Mouse (Mus musculus): Measurements from ENCODE around the gene Drc3.

The Drc3 gene

GRCm38 (mm10) chr11:60352559-60353411 is at the start of gene Drc3, which contains the start of gene Tom1l2:
Gene Drc3, plus strand, starts transcription at chr11:60353329.
Gene Tom1l2, minus strand, starts transcription at chr11:60352905.
- peak; percentile 100 for DNase-seq

- DNase-seq, result no peak
Measured at GRCm38 (mm10) chr11:60303497-60303896, 49.6 kb upstream of the Drc3 start.

GRCm38 (mm10) chr11:60305611-60306010 is 47.5 kb upstream of the Drc3 start:
- DNase-seq, result no peak

- DNase-seq, result peak; percentile 39 to 48
Measured at GRCm38 (mm10) chr11:60306834-60307233, 46.3 kb upstream of the Drc3 start.

- DNase-seq, result no peak
Measured at GRCm38 (mm10) chr11:60307375-60307825, 45.7 kb upstream of the Drc3 start.

GRCm38 (mm10) chr11:60308061-60308460 is 45.1 kb upstream of the Drc3 start:
- DNase-seq, result no peak

- DNase-seq, result peak; percentile 32 to 37
Measured at GRCm38 (mm10) chr11:60308506-60309116, 44.5 kb upstream of the Drc3 start.

GRCm38 (mm10) chr11:60309875-60310274 is 43.3 kb upstream of the Drc3 start:
- no peak for DNase-seq

- DNase-seq, result peak; percentile 53 to 75
Measured at GRCm38 (mm10) chr11:60311025-60311854, 41.9 kb upstream of the Drc3 start.

- no peak for DNase-seq
Measured at GRCm38 (mm10) chr11:60316250-60316649, 36.9 kb upstream of the Drc3 start.

- no peak for DNase-seq
Measured at GRCm38 (mm10) chr11:60316883-60317282, 36.2 kb upstream of the Drc3 start.

- DNase-seq, result no peak
Measured at GRCm38 (mm10) chr11:60317376-60318102, 35.6 kb upstream of the Drc3 start.

GRCm38 (mm10) chr11:60318716-60319115 is 34.4 kb upstream of the Drc3 start:
- no peak for DNase-seq

GRCm38 (mm10) chr11:60319257-60320066 is 33.7 kb upstream of the Drc3 start:
- DNase-seq, result no peak

- DNase-seq, result no peak
Measured at GRCm38 (mm10) chr11:60320426-60321037, 32.6 kb upstream of the Drc3 start.

- no peak for DNase-seq
Measured at GRCm38 (mm10) chr11:60321438-60321837, 31.7 kb upstream of the Drc3 start.

- DNase-seq, result no peak
Measured at GRCm38 (mm10) chr11:60323731-60324130, 29.4 kb upstream of the Drc3 start.

GRCm38 (mm10) chr11:60330551-60330950 is 22.6 kb upstream of the Drc3 start:
- no peak for DNase-seq

- DNase-seq, result no peak
Measured at GRCm38 (mm10) chr11:60333461-60333860, 19.7 kb upstream of the Drc3 start.

GRCm38 (mm10) chr11:60334124-60334523 is 19.0 kb upstream of the Drc3 start:
- DNase-seq, result no peak

- no peak for DNase-seq
Measured at GRCm38 (mm10) chr11:60335771-60336170, 17.4 kb upstream of the Drc3 start.
